Mouse (Mus musculus): ENCODE data around the gene Laptm5. TPM values are rescaled to one million over a fixed set of nuclear protein-coding genes. Genes with fewer than 3 reads are reported as not detected.

Gene Laptm5
- polyA plus RNA-seq, 1 experiment: 26.5 TPM

DNA sequence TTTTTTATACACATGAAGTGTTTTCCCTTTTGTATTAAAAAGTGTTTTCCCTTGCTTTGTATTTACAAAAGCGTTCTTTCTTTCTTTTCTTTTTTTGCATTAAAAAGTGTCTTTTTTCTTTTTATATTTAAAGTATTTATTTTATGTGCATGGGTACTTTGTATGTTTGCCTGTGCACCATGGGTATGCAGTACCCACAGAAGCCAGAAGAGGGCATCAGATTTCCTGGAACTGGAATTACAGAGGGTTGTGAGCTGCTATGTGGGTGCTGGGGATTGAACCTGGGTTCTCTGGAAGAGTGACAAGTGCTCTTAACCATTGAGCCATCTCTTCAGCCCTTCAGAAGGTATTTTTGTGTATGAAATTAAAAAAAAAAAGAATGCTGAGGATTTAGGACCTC, 58.4 kb downstream of the Laptm5 start:
- DNase-seq (ENCODE audit: low read depth): no peak
- TF ChIP-seq POLR2A (IDR thresholded peaks at IDR 0.05; ENCODE audit: borderline replicate concordance, extremely low read depth, insufficient read depth, insufficient read length, poor library complexity, severe bottlenecking): no peak
- TF ChIP-seq CTCF (IDR thresholded peaks at IDR 0.05; ENCODE audit: borderline replicate concordance, extremely low read depth, insufficient read depth, insufficient read length): peak; percentile 8; the same call in 1 of the 2 replicates

DNA sequence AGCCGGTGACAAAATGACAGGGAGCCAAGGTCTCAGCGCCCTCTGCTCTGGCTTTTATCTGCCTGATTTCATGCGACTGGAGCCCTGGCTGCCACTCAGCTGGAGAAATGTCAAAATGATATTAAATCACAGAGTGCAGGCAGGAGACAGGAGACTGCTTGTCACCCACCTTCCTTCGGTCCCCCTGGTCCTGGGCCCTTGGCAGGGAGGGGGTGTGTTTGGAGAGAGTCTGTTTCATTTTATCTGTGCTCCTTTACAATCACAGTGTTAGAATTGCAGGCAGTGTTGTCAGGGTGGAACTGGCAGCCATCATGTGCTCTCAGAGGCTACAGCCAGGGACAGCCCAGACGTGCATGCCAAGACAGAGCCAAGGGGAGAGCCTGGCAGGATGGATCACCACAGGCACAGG, 59.5 kb downstream of the Laptm5 start:
- peak; percentile 85 for DNase-seq (ENCODE audit: low read depth)
- TF ChIP-seq CTCF (IDR thresholded peaks at IDR 0.05; ENCODE audit: borderline replicate concordance, extremely low read depth, insufficient read depth, insufficient read length) (no peak), POLR2A (IDR thresholded peaks at IDR 0.05; ENCODE audit: borderline replicate concordance, extremely low read depth, insufficient read depth, insufficient read length, poor library complexity, severe bottlenecking) (no peak)

DNA sequence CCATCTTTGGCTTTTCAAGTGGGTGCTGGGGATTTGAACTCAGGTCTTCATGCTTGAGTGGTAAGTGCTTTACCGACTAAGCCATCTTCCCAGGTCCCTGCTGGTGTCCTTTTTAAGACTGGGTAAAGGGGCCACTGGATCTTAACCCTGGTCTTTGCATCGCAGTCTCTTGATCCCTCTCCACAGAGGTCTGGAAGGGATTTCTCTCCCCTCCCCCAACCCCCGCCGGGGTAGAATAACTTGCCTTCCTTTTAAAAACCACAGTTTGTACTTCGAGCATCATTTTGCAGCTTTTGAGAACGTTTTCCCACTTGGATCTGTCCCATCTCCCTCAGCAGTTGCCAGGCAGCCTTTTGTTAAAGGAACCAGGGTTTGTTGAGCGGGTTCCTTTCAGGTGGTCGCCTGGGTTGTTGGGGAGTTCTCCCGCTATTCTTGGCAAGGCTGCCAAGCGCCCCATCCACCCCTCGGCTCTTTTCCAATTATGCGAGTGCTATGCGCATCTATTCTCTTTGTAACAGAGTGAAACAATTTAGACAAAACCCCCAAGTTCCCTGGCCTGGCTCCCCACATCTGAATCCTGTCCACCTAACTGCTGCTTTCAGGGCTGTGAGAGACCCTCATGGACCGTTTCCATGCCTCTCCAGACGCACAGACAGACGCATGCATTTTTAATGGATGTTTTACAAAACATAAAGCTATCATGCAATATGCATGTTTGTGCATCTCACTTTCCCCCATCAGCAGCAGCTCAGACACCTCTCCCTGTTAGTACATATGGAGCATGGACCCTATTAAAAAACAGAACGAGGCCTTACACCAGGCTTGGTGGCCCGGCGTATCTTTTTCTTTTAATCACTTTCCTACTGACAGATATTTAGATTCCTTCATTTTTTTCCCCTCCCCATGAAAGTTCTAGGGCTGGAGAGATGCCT, 60.7 kb downstream of the Laptm5 start:
- TF ChIP-seq CTCF (IDR thresholded peaks at IDR 0.05; ENCODE audit: borderline replicate concordance, extremely low read depth, insufficient read depth, insufficient read length): no peak
- TF ChIP-seq POLR2A (IDR thresholded peaks at IDR 0.05; ENCODE audit: borderline replicate concordance, extremely low read depth, insufficient read depth, insufficient read length, poor library complexity, severe bottlenecking): no peak
- peak; percentile 97 for DNase-seq (ENCODE audit: low read depth)

DNA sequence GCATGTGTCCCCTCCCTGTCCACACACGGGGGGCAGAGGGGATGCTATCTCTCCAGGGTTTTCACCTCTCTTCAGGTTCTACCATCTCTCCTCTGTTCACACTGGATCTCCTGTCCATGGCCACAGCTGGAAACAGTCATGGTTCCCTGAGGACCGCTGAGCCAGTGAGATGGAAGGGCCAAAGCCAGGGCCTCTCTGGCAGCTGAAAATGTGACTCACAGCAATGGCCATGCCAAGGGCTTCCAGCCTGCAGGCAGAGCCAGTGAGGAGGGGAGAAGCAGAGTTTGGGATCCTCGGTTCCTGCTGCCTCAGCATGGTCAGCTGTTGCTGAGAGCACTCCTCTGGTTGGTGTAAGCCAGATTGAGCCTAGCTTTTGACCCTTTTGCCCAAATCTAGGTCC, 66.1 kb downstream of the Laptm5 start:
- no peak for TF ChIP-seq POLR2A (IDR thresholded peaks at IDR 0.05; ENCODE audit: borderline replicate concordance, extremely low read depth, insufficient read depth, insufficient read length, poor library complexity, severe bottlenecking)
- TF ChIP-seq CTCF (IDR thresholded peaks at IDR 0.05; ENCODE audit: borderline replicate concordance, extremely low read depth, insufficient read depth, insufficient read length): no peak
- no peak for DNase-seq (ENCODE audit: low read depth)

DNA sequence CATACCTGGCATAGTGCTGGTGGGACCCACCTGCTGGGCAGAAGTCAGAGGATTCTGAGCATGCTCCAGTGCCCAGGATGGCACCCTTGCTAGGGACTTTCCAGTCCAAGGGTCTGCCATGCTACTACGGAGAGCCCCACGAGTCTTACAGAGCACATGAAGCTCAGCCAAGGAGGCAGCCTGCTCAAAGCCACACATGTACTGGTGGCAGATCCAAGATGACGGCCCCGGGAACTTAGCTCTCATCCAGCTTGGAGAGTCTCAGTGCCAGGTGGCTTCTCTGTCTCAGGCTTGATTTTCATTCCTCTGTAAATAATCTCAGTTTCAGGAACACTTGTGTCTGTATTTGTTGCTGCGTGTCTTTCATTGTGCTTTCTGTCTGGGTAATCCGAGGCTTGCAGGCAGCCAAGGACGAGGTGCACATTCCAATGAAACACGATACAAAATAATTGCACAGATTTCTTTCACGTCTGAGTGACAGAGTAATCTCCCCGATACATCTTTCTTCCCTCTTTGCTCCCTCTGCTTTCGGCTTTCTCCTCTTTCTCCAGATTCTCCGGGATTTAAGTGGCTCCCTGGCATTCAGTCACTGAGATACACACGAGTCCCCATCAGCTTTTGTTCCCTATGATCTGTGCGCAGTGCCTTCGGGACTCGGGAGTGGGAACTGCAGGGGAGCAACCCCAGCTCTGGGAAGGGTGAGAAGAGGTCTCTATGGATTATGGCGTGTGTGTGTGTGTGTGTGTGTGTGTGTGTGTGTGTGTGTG, 71.7 kb downstream of the Laptm5 start:
- TF ChIP-seq CTCF (IDR thresholded peaks at IDR 0.05; ENCODE audit: borderline replicate concordance, extremely low read depth, insufficient read depth, insufficient read length) (no peak), POLR2A (IDR thresholded peaks at IDR 0.05; ENCODE audit: borderline replicate concordance, extremely low read depth, insufficient read depth, insufficient read length, poor library complexity, severe bottlenecking) (no peak)
- peak; percentile 76 for DNase-seq (ENCODE audit: low read depth)

Other genes starting within 250 kb of the Laptm5 start
- gene Pum1, start 249.8 kb upstream of the Laptm5 start, polyA plus RNA-seq (2012; rRNA removed): 97.2 and 106 TPM in 2 replicates
- 137 and 275 TPM in 2 replicates for gene Sdc3, start 120.6 kb upstream of the Laptm5 start, polyA plus RNA-seq (2012; rRNA removed)
- gene Matn1, start 31.3 kb downstream of the Laptm5 start, polyA plus RNA-seq (2012; rRNA removed): 0.29 and 0.81 TPM in 2 replicates

Data from brain, embryonic 14.5 days (tissue).